In genomic region chr10:82646083-82646482, GRCm38 (mm10) we compare ENCODE assay signal across 31 mouse cellular contexts. TPM values are rescaled to one million over a fixed set of nuclear protein-coding genes. Genes with fewer than 3 reads are reported as not detected.
DNase-seq lines count a peak whose midpoint lies in the region; ATAC-seq and TF ChIP-seq lines count a peak whose summit lies in the region.
"Had no signal": no experiment of that assay in that cellular context is flagged by ENCODE, and none has a peak within 500 bp of the region (broad histone marks: within the 10 kb centered on the region; RNA-seq: fewer than 3 reads in every experiment).

No protein-coding gene starts in this region.

- DNase-seq in frontal cortex, postnatal 25 days (ENCODE audit: low spot score in 2 of 2), result no peak
- no peak for DNase-seq in kidney, postnatal 14 days
- DNase-seq in testis, postnatal 14 days (ENCODE audit: low spot score), result no peak
- no peak for DNase-seq in retina, postnatal 1 day
- DNase-seq: adrenal gland, postnatal 25 days; cerebellum, adult 18-20 months; cerebellum, postnatal 10 days; forebrain, postnatal 0 days; gastrocnemius, postnatal 25 days; heart, adult 2 months; heart, postnatal 10 days; kidney, adult 11 months; kidney, postnatal 36 days; lung, embryonic 14.5 days; lung, postnatal 14 days; right cerebral cortex, adult 18-20 months; spleen, adult 18-20 months; thymus, postnatal 4 days had no signal

- H3K4me1 ChIP-seq in kidney, embryonic 14.5 days (ENCODE audit: control insufficient read depth, insufficient read depth, low read length), result no peaks in the 10 kb centered on the region
- H3K4me1 ChIP-seq in testis, adult 2 months (ENCODE audit: control insufficient read depth, insufficient read depth, low read length), result peaks cover 2% of the 10 kb centered on the region; the same call in 1 of the 2 replicates
- H3K4me1 ChIP-seq: forebrain, embryonic 12.5 days; heart, embryonic 13.5 days; kidney, embryonic 15.5 days; limb, embryonic 15.5 days; midbrain, embryonic 12.5 days; neural tube, embryonic 15.5 days had no signal

- H3K4me3 ChIP-seq in kidney, embryonic 14.5 days (ENCODE audit: low read length), result no peak overlapping the region
- H3K4me3 ChIP-seq in testis, adult 2 months (ENCODE audit: control insufficient read depth, low read depth, low read length), result no peak overlapping the region; the same call in 1 of the 2 replicates
- H3K4me3 ChIP-seq: erythroblast, embryonic 14.5 days; forebrain, embryonic 12.5 days; heart, adult 2 months; heart, embryonic 13.5 days; kidney, embryonic 15.5 days; layer of hippocampus, adult 2 months; limb, embryonic 15.5 days; midbrain, embryonic 12.5 days; neural tube, embryonic 15.5 days had no signal

- no peaks in the 10 kb centered on the region for H3K9me3 ChIP-seq in kidney, embryonic 14.5 days (ENCODE audit: control insufficient read depth, low read length)
- H3K9me3 ChIP-seq: forebrain, embryonic 12.5 days; heart, embryonic 13.5 days; kidney, embryonic 15.5 days; limb, embryonic 15.5 days; midbrain, embryonic 12.5 days; neural tube, embryonic 15.5 days had no signal

- H3K9ac ChIP-seq in kidney, embryonic 14.5 days (ENCODE audit: low read depth, low read length), result no peak overlapping the region
- H3K9ac ChIP-seq: forebrain, embryonic 12.5 days; forebrain, postnatal 0 days; heart, embryonic 13.5 days; hindbrain, embryonic 14.5 days; kidney, embryonic 15.5 days; limb, embryonic 15.5 days; liver, embryonic 14.5 days; lung, embryonic 14.5 days; midbrain, embryonic 12.5 days; neural tube, embryonic 15.5 days had no signal

- no peak for TF ChIP-seq CTCF in testis, adult 2 months (IDR thresholded peaks at IDR 0.05; ENCODE audit: control insufficient read depth, insufficient read depth, insufficient replicate concordance, low read depth, low read length)

- TF ChIP-seq POLR2A in testis, adult 2 months (IDR thresholded peaks at IDR 0.05; ENCODE audit: control insufficient read depth, low read depth, low read length), result no peak

- peak; percentile 41; the same call in 1 of the 2 replicates for ATAC-seq in frontal cortex, adult (ENCODE audit: low TSS enrichment)
- ATAC-seq in kidney, embryonic 14.5 days (ENCODE audit: low FRiP score, low TSS enrichment), result 0 out of 2 replicates have a peak, but pooled peaks have one; percentile 32
- ATAC-seq: forebrain, postnatal 0 days had no signal

- H3K36me3 ChIP-seq in kidney, embryonic 14.5 days (ENCODE audit: control insufficient read depth, insufficient read depth, low read length), result peaks cover 80% of the 10 kb centered on the region
- no peaks in the 10 kb centered on the region; the same call in none of the 2 replicates for H3K36me3 ChIP-seq in testis, adult 2 months (ENCODE audit: control insufficient read depth, insufficient read depth, low read length)

- no peaks in the 10 kb centered on the region for H3K27me3 ChIP-seq in kidney, embryonic 14.5 days (ENCODE audit: control insufficient read depth, insufficient read depth, low read length)
- H3K27me3 ChIP-seq in testis, adult 2 months (ENCODE audit: control insufficient read depth, insufficient read depth, low read length), result no peaks in the 10 kb centered on the region
- H3K27me3 ChIP-seq: forebrain, embryonic 12.5 days; heart, embryonic 13.5 days; kidney, embryonic 15.5 days; limb, embryonic 15.5 days; midbrain, embryonic 12.5 days; neural tube, embryonic 15.5 days had no signal

- 91% methylated on average over 8 of the region's 8 CpGs for WGBS in kidney, embryonic 14.5 days

- no peak overlapping the region for H3K27ac ChIP-seq in kidney, embryonic 14.5 days (ENCODE audit: low read depth, low read length)
- H3K27ac ChIP-seq in testis, adult 2 months (ENCODE audit: control insufficient read depth, insufficient read depth, low read depth, low read length), result 0 out of 2 replicates have a peak overlapping the region, but pooled peaks have one; percentile 42
- H3K27ac ChIP-seq: forebrain, embryonic 12.5 days; heart, adult 2 months; heart, embryonic 13.5 days; hindbrain, embryonic 14.5 days; kidney, embryonic 15.5 days; limb, embryonic 15.5 days; liver, embryonic 14.5 days; midbrain, embryonic 12.5 days; neural tube, embryonic 15.5 days had no signal

- H3K4me2 ChIP-seq in kidney, embryonic 14.5 days (replicated peaks; ENCODE audit: low read depth, low read length), result no peak overlapping the region
- H3K4me2 ChIP-seq: forebrain, embryonic 12.5 days; heart, embryonic 13.5 days; hindbrain, embryonic 14.5 days; kidney, embryonic 15.5 days; limb, embryonic 15.5 days; lung, embryonic 14.5 days; midbrain, embryonic 12.5 days; neural tube, embryonic 15.5 days had no signal

RNA-seq across cellular contexts. Expression of gene Tdg, which starts 16.5 kb away (rescaled TPM):
- 99.4 and 186 TPM in 2 replicates for polyA plus RNA-seq in kidney, embryonic 14.5 days (2014; fragmentation: Nextera tagmentation; extraction: Ambion mirVana)
- 6.2 TPM in 2 replicates for polyA plus RNA-seq in testis, adult 2 months (2012; rRNA removed)

RNA-seq across cellular contexts. Expression of gene 1190007I07Rik, which starts 23.1 kb away (rescaled TPM):
- polyA plus RNA-seq in kidney, embryonic 14.5 days (2014; fragmentation: Nextera tagmentation; extraction: Ambion mirVana), result 56.2 and 67.2 TPM in 2 replicates
- 9.6 and 10.5 TPM in 2 replicates for polyA plus RNA-seq in testis, adult 2 months (2012; rRNA removed)

RNA-seq across cellular contexts. Expression of gene Glt8d2, which starts 44.4 kb away (rescaled TPM):
- polyA plus RNA-seq in kidney, embryonic 14.5 days (2014; fragmentation: Nextera tagmentation; extraction: Ambion mirVana), result 3.0 and 4.0 TPM in 2 replicates
- 7.2 and 10.9 TPM in 2 replicates for polyA plus RNA-seq in testis, adult 2 months (2012; rRNA removed)
- polyA plus RNA-seq: erythroblast, embryonic 14.5 days had no signal

RNA-seq across cellular contexts. Expression of gene Hcfc2, which starts 49.9 kb away (rescaled TPM):
- 25.5 and 27.3 TPM in 2 replicates for polyA plus RNA-seq in kidney, embryonic 14.5 days (2014; fragmentation: Nextera tagmentation; extraction: Ambion mirVana)
- polyA plus RNA-seq in testis, adult 2 months (2012; rRNA removed), result 62.7 and 72.3 TPM in 2 replicates

Comparison
In these comparisons a context has a peak if more than half of its experiments do, and no peak if none do; other contexts are left out.
1. RNA of gene Tdg, which starts 16.5 kb away (polyA plus RNA-seq): 99.4 to 186 TPM in kidney, embryonic 14.5 days; 6.2 TPM in testis, adult 2 months; every median in the first group is over 10 times any median in the second.